Mouse (Mus musculus) thymus, postnatal 0 days (tissue): ENCODE results near the gene Fam83e. TPM values are rescaled to one million over a fixed set of nuclear protein-coding genes. Genes with fewer than 3 reads are reported as not detected.
A peak's percentile ranks its signal among the peaks of the same experiment; 100 is the strongest.

Source experiments
- DNase-seq: peaks from one replicate; pipeline ENCODE4 v3.0.0-alpha.2; 2015; ENCODE audit warnings: low spot score
- polyA plus RNA-seq: library from polyadenylated mRNA; unstranded; fragments of >200 nt; fragmentation: Nextera tagmentation; extraction: Ambion mirVana; gene quantifications from 2 replicates; pipeline ENCODE4 v1.2.1, GENCODE M21; 2015

Gene Fam83e
- polyA plus RNA-seq, 1 experiment from 2014 or later = 0.66 TPM

GRCm38 (mm10) chr7:45701607-45702006 is 19.4 kb upstream of the Fam83e start:
- no peak for DNase-seq

- no peak for DNase-seq
Measured at GRCm38 (mm10) chr7:45702316-45702715, 18.7 kb upstream of the Fam83e start.

GRCm38 (mm10) chr7:45702809-45703520 is 18.0 kb upstream of the Fam83e start:
- no peak for DNase-seq

GRCm38 (mm10) chr7:45703521-45704033 is 17.4 kb upstream of the Fam83e start:
- DNase-seq = no peak

GRCm38 (mm10) chr7:45704046-45704559 is 16.9 kb upstream of the Fam83e start:
- peak; percentile 68 for DNase-seq

GRCm38 (mm10) chr7:45704730-45705442 is 16.1 kb upstream of the Fam83e start, which contains the start of gene Dbp:
Gene Dbp, plus strand, starts transcription at chr7:45705088.
- peak; percentile 99 for DNase-seq

- peak; percentile 51 for DNase-seq
Measured at GRCm38 (mm10) chr7:45705443-45705864, 15.6 kb upstream of the Fam83e start.

GRCm38 (mm10) chr7:45705873-45706281 is 15.1 kb upstream of the Fam83e start:
- DNase-seq = peak; percentile 23

GRCm38 (mm10) chr7:45706721-45707241 is 14.2 kb upstream of the Fam83e start:
- peak; percentile 93 for DNase-seq

GRCm38 (mm10) chr7:45707375-45707967 is 13.5 kb upstream of the Fam83e start:
- DNase-seq = peak; percentile 86

GRCm38 (mm10) chr7:45708221-45708761 is 12.7 kb upstream of the Fam83e start:
- DNase-seq = no peak

GRCm38 (mm10) chr7:45709036-45709435 is 12.0 kb upstream of the Fam83e start:
- no peak for DNase-seq

- DNase-seq = no peak
Measured at GRCm38 (mm10) chr7:45709677-45710355, 11.2 kb upstream of the Fam83e start.

- no peak for DNase-seq
Measured at GRCm38 (mm10) chr7:45710477-45711191, 10.4 kb upstream of the Fam83e start.

GRCm38 (mm10) chr7:45711316-45712021 is 9.5 kb upstream of the Fam83e start:
- DNase-seq = no peak

- no peak for DNase-seq
Measured at GRCm38 (mm10) chr7:45712022-45712757, 8.8 kb upstream of the Fam83e start.

GRCm38 (mm10) chr7:45713396-45713795 is 7.6 kb upstream of the Fam83e start:
- DNase-seq = no peak

GRCm38 (mm10) chr7:45713881-45714520 is 7.0 kb upstream of the Fam83e start:
- no peak for DNase-seq
